Mouse (Mus musculus): ENCODE data around the gene Spic.
"Not testable (repeated sequence)": the region's sequence is repeated elsewhere in the genome, so short reads cannot be mapped to it uniquely, and the experiment has no call there.

Gene Spic

DNA sequence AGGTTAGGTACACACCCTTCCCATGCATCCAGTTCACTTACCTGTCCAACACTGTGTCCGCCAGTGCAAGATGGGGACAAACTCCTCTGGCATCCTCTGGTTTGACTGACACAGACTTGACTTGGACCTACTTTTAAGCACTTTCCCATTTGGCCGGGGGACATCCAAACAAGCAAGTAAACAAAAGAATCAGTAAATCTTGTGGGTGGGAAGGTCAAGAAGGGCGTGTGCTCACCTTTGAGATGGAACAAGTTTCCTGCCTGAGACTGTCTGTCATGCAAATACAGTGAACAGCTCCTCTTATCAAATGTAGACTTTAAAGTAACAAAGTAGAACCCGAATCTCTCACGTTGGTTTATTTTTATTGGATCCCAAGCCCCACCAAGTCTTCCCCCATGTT is at the start of gene Spic:
Gene Spic (minus strand): TSS at position 91 of the 400 bp plus-strand sequence.
- no peak for DNase-seq

DNA sequence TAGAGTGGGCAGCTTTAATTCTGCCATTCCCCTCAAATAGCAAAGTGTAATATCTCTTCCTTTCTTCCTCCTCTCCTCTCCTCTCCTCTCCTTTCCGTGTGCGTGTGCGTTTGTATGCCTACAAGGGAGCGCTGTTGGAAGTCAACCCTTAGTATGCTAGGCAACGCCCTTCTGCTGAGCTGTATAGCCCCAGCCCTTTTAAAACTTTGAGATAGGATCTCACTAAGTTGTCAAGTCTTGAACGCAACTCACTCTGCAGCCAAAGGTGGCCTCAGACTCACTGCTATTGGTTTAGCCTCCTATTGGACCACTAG is 47.5 kb upstream of the Spic start:
- DNase-seq, result no peak

DNA sequence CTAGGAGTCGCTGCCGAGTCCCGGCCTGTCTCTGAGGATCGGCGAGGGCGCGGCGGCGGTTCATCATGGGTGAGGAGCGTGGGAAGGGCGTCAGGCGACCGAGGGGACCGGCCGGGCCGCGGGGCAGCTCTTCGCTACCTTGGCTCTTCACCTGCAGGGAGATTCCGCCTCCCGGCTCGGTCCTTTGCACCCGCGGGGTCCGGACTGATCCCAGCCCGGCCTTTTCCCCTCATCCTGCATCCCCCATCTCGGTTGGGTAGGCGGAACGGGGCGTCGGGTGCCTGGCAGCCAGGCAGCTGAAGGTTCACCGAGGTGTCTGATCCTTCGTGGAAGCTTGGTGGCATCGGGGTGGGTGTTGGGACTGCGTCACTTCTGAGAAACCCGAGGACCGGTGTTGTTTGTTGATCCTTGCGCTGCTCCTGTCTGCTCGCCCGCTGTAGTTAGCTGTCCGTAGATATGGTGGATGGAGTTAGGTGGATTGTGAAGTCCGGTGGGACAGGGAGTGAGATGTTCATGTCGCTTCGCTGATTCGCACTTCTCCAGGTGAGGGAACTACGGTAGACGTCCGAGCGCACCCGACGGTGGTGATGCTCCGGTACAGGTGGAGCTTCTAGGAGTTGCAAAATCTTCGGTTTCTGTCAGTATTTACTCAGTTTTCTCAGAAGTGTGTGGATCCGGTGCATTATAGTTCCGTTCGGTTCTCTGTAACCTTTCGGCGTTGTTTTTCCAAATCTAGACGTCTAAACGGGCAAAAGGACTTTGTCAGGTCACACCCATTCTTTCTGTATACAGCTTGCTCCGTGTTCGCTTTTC is 46.9 kb upstream of the Spic start:
- no peak for DNase-seq

DNA sequence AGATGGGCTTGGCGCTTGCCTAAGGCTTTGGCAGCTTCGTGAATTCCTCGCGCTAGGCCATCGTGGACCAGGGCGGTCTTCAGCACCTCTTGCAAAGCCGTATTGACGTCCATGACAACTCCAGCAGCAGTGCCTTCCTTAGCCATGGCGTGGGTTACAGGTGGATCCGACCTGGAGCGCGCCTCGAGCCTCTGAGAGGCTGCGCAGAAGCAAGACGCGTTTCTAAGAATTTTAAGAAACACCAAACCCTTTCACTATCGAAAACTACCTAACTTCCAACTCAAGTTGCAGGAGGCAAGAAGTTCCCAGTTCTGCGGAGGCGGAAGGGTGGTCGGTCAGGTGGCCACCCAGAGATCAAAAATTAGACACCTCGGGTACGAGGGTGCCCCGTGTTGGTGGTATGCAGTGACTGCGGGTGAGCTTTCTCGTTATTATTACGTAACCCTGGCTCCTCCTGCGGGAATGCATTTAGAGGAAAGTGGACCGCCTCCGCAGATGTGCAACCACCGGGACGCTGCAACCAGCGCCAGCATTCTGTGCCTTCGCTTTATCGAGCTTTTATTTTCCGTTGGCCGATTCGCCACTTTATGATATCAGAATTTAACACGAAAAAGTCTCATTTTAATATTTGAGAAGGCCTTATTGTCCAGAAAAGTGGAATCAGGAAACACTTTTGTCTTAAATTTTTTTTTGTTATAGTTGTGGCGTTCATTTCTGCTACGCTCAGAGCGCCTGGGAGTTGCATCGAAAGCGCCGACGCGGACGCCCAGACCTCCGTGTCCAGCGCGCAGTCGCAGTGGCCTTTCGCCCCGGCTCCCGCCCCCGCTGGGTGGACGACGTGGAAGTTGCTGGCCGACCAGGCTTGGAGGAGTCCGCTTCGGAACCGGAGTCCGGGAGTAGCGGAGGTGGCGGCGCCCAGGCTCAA is 46.0 kb upstream of the Spic start, which contains the start of gene Arl1:
Gene Arl1 (plus strand): TSS at position 288 of the 925 bp plus-strand sequence.
- peak; percentile 93 for DNase-seq

DNA sequence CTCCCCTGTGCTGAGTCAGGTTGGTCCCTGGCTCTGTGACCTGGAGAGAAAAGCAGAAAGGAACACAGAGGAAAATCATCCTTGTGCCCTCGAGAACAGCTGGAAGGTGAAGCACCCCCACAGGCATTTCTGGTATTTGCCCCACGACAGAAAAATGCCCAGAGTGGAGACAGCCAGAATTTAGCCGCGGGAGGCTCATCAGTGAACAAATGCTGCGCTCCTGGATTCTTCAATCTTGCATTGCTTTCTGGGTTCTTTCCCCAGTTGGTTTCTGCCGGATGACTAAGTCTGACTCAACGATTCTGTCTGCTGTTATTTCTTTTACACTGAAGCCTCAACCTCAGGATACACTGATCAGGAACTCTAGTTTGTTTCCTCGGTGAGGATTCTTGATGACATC is 43.4 kb upstream of the Spic start:
- no peak for DNase-seq

DNA sequence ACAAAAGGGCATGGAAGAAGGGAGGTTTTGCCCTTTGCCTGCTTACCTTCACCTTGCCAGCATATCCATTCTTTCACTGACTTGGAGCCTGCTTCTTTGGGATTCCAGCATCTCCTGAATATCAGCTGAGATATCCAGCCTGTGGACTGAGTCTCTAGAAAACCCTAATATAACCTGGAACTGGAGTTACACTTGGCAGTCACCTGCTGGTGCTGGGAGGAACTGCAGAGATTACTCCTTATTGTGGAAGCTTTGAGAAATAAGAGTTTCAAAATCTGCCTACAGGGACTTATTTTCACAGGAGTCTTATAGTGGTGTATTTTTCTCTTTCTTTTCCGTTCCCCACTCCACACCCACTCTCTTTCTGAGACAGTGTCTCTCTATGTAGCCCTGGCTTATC is 42.3 kb upstream of the Spic start:
- peak; percentile 58 for DNase-seq

DNA sequence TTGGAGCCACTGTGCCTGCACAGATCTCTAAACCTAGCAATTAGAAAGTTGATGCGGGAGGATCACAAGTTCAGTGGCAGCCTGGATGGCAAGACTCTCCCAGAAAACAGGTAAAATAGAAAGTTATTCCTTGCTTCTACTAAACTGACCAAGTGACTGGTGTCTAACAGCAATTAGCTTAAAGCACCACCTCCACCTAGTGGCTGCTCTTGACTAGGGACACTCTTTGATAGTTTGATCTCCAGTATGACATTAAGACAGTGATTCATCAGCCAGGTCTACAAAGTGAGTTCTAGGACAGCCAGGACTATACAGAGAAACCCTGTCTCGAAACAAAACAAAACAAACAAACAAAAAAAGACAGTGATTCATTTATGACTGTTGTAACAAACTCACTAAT is 40.5 kb upstream of the Spic start:
- DNase-seq, result no peak

DNA sequence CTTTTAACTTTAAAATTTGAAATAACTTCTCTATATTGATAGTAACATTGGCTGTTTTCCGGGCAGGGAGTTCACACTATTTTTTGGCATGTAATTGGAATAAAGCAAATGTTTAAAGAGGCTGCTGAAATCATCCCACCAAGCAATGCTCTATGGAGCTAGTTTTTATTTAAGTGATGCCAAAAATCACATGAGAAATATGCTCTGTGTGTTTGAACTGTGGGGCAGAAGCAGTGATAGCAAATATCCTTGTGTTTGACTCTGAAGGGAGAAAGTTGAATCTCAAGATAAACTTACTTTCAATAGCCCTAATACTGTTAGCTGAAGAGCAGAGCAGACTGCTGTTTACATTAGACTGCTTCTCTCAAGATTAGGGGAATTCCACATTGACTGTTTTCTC is 34.8 kb upstream of the Spic start:
- DNase-seq, result no peak

DNA sequence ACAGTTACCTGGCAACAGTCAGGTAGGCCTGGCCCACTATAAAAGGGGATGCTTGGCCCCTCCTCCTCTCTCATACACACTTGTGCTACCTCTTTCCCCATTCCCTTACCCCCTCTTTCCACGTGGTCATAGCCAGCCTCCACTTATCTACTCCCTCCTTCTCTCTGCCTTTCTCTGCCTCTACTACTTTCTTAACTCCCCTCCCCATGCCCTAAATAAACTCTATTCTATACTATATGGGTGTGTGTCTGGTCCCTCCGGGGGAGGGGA is 32.9 kb upstream of the Spic start:
- DNase-seq, result no peak

DNA sequence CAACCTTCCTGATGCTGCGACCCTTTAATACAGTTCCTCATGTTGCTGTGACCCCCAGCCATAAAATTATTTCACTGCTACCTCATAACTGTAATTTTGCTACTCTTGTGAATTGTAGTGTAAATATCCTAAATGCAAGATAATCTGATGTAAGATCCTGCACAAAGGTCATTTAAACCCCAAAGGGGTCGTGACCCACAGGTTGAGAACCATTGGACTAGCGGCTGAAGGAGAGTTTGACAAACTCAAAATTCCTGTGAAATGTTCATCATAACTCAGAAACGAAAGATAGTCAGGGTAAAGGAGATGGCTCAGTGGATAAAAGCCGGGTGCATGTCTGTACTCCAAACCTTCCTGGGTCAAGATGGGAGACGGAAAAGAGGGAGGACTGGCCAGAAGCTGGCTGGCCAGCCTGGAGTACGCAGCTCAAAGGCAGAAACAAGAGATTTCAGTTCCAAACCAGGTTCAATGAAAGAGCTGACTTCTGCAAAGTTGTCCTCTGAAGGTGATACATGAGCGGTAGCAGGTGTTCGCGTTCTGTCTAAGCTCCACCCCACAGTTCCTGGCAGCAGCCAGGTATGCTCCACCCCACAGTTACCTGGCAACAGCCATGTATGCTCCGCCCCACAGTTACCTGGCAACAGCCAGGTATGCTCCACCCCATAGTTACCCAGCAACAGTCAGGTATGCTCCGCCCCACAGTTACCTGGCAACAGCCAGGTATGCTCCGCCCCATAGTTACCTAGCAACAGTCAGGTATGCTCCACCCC is 32.4 kb upstream of the Spic start:
- no peak for DNase-seq

DNA sequence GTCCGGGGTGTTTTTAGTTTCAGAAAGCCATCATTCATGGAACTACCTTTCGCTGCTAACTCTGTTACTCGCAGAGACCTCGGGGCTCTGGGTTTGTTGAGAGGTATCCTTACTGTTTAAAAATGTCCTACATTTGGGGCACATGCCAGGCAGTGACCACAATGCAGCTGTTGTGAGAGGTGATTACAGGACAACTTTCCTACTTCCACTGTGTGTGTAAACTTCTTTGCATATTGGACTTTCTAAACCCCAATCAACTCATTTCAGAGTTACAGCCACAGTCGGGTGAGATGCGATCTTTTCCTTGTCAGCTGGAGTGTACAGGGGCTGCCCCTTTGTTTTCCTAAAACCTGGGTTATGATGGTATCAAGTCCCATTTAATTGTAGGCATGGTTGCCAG is 30.8 kb upstream of the Spic start:
- DNase-seq, result no peak

DNA sequence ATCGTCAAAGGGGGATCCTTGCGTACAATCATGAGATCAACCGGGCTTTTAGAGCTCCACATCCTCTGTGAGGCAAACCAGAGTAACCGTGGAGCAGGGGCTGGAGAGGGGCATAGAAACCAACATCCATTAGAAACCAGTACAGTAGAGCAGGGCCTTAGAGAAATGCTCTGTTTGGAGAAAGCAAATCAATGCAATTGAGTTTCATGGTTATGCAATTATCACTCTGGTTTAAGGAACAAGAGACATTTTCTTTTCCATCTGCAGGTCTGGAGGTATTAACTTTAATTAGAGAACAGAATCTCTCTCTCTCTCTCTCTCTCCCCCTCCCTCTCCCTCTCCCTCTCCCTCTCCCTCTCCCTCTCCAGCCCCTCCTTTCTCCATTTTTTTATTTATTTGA is 29.9 kb upstream of the Spic start:
- no peak for DNase-seq

DNA sequence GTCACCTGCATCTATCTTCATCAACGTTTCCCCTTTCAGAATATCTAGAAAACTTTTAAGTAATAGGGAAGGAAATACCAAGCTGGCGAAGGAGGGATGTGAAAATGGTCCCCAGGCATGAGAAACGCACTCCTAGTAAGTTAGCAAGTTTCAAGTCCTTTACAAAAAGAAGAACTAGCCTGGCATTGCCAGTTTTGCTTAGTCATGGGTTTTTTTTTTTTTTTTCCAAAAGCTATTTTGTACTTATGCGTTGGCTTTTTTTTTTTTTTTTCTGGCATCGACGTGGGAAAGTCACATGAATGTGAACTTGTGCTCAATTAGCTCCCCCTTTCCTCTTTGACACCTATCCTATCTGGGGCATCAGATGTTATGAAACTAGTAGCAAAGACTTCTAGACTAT is 27.5 kb upstream of the Spic start:
- no peak for DNase-seq

DNA sequence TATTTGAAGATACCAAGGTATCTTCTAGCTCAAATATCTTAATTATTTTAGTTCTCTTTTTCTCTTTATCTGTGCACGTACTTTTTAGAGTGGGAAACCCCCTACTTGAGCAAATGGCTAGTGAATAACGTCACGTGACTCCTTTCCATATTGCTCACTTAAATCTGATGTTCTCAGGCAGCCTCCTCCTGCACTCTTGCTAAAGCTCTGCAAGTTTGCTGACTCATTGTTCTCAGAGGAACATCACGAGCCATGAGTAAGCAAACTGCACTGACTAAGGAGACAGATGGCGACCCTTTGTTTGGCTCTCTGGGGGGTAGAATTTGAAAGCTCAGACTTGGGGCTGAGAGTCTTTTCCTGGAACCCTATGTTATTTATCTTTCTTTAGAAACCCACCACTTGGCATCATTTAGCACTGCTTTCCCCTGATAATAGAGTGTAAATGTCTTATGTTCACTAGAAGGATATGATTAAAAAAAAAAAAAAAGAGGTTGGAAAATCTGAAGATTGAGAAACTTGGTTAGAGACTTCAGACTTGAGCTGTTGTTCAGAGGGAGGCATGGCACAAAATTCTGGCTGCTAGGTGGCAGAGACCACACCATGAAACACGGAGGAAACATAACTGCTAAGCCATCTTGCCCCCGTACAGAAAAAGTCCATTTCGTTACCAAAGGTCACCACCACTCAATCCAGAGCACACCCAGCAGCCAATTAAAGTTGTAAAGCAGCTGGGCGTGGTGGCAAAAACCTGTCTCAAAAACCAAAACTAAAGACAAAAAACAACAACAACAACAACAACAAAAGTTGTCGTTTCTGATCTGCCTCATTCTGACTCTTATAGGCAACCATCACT is 24.1 kb upstream of the Spic start:
- peak; percentile 76 for DNase-seq

DNA sequence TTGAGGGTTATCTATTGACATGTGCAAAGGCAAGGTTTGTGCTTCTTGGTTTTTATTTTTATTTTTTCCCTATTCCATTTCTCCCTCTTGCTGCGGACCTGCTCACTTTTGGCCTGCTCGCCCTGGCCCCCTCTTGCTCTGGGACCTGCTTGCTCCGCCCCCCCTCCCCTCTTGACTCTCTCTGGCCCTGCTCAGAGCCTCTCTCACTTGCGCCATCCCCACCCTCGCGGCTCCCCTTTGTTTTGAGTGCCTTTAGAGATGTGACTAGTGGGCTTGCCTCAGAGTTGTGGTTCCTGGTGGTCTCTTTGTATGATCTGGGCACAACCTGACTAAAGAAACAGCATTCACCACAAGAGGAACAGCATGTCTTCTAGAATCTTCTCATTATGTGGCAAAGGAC is 16.1 kb upstream of the Spic start:
- DNase-seq, result no peak

DNA sequence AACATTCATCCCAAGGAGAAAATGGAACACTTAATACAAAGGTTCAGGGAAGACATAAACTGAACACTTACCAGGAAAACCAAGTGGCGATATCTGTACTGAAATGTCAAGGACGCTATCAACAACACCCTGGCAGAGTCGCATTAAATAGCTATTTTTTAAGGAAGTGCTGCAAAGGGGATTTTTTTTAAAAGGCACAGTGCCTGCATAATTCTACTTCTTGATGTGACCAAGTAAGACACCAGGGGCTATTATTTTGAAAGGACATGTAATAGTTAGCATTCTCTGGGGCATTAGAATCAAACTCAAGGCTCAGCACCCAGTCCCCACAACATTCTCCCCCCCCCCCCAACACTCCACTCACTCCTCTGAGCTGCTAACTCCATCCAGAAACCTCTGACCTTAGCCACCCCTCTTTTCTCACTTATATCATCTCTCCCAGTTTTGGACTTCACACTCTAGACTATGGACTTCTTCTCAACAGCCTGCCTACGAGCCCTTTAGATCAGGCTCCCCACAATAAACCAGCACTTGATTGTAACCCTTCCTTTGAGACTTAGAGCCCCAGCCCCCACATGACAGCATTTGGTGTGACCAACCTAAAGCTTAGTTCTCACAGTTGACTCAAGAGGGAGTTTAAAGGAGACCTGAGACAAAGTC is 1.8 kb downstream of the Spic start:
- no peak for DNase-seq

DNA sequence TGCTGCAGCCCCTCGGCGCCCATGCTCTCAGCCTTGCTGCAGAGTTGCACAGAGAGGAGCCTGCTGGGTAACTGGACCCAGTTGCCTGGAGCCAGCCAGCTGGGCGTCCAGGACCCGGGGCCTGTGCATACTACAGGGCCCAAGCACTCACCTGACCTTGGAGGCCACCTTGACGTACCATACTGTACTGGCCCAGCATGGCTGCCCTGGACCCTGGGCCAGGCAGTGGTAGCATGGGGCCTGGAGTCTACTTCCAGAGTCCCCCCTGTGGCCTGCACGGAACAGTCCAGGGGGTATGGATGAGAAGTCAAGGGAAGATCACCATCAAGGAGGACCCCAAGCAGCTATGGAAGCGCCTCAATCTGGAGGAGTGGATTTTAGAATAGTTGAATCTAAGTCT is 12.0 kb downstream of the Spic start:
- DNase-seq, result no peak

DNA sequence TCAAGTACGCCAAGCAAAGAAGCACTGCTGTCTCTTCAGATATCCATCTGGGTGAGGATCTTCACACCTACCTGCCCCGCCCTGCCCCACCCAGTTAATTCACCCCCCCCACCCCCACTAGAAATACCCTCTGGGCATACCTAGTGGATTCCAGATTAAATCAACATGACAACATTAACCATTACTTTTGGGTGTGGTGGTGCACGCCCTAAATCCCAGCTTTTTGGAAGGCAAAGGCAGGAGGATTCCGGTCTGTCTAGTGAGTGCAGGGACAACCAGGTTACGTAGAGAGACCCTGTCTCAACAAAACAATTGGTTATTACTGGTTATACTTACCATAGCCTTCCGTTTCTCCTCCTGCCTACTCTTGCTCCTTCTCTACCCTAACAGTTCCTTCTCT is 12.7 kb downstream of the Spic start:
- no peak for DNase-seq

DNA sequence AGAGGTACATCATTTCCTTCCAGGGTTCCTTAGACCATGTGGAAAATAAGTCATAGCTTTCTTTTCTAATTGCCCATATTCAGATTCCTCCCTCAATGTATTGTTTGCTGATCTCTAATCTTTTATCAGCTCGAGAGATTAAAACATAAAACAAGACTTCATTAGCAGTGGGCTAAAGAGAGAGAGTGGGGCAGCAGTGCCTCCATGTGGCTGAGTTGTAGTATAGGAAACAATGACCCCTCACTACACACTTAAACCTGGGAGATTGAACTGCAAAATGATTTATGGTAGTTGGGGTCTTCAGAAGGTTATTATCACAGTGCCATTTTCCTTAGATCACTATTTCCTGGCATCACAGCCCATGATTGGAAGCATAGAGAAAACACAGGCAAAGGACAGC is 15.1 kb downstream of the Spic start:
- peak; percentile 10 for DNase-seq

DNA sequence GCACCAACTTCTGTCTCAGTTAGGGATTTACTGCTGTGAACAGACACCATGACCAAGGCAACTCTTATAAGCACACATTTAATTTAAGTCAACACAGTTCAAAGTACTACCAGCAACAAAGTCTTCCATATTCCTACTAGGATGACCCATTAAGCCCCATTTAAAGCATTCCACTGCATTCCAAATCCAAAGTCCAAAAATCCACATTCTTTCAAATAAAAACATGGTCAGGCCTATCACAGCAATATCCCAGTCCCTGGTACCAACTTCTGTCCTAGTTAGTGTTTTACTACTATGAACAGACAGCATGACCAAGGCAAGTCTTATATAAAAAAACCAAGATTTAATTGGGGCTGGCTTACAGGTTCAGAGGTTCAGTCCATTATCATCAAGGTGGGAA is 21.0 kb downstream of the Spic start:
- DNase-seq, result not testable (repeated sequence)

DNA sequence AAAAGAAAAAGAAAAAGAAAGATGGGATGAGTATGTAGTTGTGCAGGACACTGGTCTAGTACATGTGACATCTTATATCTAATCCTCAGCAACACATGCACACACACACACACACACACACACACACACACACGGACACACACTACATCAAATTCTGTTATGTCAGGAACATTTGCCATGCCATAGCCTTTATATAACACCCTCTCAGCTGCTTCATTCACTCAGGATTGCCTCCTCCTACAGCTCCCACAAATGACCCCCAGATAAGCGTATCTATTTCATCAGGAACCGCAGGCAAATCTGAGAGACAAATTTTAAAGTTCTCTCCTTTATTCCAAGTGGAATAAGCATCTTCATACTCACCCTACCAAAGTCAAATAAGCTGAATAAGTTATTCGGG is 25.9 kb downstream of the Spic start:
- DNase-seq, result no peak

DNA sequence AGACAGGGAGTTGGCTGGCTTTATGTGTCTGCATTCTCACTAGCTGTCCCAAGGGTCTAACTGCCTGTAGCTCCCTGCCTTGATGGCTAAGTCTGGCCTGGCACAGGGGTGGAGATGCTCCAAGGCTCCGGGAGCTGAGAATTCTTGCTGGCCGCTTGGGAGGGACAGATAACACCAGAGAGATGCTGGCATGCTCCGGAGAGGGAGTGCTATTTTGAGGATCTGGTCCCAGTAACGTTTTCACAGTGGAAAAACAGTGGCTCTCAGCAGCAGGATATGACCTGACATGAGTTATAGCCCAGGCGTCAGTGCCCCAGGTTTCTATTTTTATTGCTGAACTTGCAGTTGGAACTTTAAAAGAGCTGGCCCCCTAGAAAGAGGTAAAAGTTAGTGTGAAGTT is 39.4 kb downstream of the Spic start:
- DNase-seq, result no peak

Data from right cerebral cortex, adult 18-20 months (tissue).